Mouse (Mus musculus) kidney, postnatal 14 days (tissue): Measurements from ENCODE around the gene Ddx43.

Experiments used
- DNase-seq: peaks from one replicate; pipeline ENCODE4 v3.0.0; 2022; ENCODE audit warnings: mixed read lengths

The Ddx43 gene

DNA sequence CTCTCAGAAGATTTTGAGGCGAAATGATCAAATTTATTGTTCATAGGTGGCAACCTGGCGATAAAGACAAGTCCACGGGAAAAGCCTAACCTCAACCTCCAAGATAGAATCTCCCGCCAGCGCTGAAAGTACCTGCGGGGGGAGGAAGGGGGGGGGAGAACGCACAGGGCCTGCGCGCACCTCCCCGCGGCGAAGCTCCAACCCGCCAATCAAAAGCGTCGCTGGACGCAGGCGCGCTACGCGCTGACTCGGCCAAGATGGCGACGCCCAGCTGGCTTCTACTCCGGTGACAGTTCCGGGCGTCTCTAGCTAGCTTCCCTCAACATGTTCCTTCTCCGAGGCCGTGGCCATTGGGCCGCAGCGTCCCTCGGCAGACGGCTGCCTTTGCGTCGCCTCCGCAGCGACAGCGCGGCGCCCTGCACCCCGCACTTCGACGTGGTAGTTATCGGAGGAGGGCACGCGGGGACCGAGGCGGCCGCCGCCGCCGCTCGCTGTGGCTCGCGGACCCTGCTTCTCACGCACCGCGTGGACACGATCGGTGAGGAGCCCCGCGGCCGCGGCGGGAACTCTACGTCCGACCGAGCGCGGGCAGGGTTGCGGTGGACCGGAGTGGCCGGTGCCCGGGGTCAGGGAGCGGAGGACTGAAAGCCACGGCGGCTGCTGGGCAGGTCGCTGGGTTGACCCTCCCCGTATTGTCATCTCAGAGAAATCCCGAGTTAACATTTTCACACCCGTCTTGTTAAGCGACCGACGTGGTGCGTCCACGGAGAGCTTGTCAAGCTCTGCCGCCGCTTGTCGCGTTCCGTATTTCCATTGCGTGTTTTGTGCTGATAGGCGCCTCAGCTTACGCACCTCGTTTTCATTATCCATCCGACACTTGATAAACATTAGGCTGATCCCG lies 52.6 kb downstream of the Ddx43 start, which contains the start of the genes Mto1 and Gm17324:
Mto1 (plus strand) TSS at position 236 of the 901 bp plus-strand sequence.
Gm17324 (minus strand) TSS at position 814 of the 901 bp plus-strand sequence.
- peak; percentile 93 for DNase-seq

DNA sequence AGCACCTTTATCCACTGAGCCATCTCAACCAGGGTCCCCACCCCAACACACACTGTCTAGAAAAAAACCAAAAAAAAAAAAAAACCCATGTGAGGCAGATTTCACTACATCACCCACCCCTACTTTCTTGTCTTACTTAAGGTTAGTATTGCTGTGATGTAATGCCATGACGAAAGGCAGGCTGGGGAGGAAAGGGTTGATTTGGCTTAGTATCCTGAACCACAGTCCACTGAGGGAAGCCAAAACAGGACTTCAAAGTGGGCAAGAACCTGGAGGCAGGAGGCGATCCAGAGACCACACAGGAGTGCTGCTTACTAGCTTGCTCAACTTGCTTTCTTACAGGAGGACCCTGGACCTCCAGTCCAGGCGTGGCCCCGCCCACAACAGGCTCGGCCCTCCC lies 54.8 kb downstream of the Ddx43 start:
- no peak for DNase-seq

DNA sequence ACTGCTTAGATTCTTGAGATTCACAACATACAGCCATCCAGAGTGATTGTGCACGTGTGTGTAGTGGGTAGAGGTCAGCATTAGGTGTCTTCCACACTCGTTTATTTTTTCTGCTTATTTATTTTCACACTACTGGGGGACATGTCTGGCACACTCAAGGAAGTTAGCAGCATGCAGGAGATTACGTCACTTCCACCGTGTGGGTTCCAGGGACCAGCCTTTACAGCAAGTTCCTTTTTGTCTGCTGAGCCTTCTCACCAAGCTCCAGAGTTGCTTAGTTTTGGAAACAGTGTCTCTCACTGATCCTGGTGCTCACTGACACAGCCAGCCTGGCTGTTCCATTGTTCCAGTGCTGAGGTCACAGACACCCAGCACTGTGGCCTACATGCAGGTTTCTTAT lies 55.8 kb downstream of the Ddx43 start:
- DNase-seq, result no peak

DNA sequence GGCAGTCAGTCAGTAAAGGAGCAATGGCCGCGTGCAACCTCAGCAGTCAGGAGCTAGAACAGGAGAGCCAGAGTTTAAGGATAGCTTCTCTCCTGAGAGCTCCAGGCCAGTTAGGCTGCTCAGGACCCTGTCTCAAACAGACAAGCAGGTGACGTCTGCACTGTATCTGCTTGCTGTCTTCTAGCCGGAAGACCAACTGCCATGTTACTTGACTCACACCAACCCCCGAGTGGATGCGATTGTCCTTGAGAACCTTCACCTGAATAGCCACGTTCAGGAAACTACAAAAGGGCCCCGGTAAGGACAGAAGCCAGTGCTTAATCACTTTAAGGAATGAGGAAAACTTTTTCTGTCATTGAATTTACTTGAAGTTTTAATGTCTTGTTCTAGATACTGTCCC lies 61.4 kb downstream of the Ddx43 start:
- no peak for DNase-seq

DNA sequence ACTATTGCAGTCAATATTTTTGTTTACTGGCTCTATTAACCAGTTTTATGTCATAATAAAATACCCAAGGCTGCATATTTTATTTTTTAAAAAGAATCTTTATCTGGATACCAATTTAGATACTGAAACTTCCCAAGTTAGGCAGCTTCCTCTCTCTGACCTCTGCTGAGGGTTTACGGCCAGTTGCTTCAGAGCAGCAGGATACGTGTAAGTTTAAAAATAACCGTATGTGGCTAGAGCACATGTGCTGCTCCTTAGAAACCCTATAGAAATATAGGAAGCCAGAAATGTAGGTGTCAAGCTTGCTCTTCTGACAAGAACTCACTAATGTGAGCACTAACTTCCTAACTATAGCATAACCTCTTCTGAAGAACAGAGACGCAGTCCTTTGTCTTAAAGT lies 67.8 kb downstream of the Ddx43 start:
- no peak for DNase-seq

DNA sequence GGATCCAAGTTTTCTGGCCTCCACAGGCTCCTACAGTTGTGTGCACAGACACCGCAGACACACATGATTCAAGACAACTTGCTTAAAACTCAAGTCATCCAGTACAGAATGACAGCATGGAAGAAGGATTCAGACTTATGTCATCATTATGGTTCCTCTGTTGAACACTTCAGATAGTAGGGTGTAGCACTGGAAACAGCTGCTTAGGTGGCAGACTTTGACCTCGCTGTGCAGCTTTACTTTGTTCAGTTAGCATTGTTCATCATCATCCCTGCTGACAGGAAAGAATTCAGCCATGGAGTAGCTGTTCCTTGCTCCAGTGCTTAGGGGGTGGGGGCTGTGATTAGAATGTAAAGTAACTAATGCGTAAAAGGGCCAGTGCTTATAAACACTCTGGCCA lies 70.1 kb downstream of the Ddx43 start:
- no peak for DNase-seq
